Mouse (Mus musculus): ENCODE data around the gene Ddb2.
A peak's percentile ranks its signal among the peaks of the same experiment; 100 is the strongest.

Gene Ddb2

DNA sequence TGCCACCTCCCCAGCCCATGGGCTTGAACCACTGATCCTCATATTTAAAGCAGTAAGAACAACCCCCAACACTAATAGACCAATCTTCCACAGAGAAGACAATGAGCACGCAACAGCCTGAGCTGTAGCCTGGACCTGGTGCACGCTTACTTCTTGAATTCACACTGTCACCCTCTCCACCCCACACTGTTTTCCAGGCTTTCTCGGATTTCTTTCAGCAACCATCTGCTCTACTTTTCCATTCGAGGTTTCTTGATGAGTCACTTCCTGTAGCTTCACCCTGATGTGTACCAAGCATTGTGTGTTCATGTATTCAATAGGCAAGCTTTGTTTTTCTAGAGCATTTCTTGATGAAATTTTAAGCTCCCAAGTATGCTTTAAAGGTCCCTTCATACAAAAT is 49.4 kb downstream of the Ddb2 start:
- no peak for DNase-seq (ENCODE audit: low read depth)

DNA sequence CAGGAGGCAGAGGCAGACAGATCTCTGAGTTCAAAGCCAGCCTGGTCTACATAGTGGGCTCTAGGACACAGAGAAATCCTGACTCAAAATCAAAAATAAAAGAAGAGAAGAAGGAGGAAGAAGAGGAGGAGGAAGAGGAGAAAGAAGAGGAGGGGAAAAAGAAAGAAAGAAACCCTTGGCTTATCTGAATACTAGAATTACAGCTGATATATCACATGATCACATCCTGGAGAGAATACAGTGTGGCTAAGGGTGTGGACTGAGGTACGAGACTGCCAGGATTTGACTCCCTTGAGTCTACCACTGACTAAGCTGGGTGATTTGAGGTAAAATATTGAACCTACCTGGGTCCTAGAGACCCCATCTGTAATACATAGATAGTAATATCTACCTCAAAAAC is 50.6 kb downstream of the Ddb2 start:
- DNase-seq (ENCODE audit: low read depth), result no peak

DNA sequence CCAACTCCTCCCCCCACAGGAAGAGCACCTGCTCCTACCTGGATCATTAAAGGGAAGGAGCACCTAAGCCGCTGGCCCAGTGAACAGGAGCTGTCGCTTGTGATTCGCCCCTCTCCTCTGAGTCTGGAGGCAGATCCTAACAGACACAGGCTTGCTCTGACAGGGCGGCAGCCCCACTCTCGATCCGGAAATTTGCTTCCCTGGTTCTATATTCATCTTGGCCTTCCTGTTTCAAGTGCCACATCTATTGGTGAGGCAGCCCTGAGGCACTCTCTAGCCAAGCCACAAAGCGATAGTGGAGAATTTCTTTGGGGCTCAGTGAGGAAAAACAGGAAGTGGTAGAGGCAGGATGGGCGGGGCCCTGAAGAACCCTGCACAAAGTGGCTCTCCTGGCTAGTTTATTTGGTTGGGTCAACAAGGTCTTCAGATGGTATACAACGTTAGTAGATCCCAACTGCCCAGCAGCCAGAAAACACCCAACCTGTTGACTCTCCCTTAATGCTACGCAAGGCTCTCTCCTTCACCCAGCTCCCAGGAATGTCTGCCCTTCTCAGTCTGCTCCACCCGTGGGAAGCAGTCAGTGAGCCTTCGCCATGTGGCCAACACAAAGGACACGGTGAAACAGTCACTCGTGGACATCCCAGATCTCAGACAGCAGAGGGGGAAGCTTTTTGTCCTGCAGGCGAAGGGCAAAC is 52.9 kb downstream of the Ddb2 start, which contains the start of gene Madd:
Gene Madd (minus strand): TSS at position 127 of the 695 bp plus-strand sequence.
- DNase-seq (ENCODE audit: low read depth), result no peak

DNA sequence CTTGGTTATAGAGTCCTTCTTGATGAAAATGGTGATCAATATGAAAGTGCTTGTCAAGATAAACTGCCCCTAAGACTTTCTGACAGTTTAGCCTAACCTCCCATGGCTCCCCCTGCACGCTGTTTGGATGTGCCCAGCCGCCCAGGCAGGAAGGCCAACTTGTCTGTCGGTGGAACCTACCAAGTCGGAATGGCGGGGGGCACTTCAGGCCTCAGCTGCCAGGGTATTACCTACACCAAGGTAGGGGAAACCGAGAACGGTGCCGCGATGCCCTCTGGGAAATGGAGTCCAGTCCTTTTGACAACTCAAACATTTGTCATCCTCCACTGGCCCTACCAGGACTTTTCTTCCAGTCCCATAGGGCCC is 53.7 kb downstream of the Ddb2 start:
- DNase-seq (ENCODE audit: low read depth), result peak; percentile 60

DNA sequence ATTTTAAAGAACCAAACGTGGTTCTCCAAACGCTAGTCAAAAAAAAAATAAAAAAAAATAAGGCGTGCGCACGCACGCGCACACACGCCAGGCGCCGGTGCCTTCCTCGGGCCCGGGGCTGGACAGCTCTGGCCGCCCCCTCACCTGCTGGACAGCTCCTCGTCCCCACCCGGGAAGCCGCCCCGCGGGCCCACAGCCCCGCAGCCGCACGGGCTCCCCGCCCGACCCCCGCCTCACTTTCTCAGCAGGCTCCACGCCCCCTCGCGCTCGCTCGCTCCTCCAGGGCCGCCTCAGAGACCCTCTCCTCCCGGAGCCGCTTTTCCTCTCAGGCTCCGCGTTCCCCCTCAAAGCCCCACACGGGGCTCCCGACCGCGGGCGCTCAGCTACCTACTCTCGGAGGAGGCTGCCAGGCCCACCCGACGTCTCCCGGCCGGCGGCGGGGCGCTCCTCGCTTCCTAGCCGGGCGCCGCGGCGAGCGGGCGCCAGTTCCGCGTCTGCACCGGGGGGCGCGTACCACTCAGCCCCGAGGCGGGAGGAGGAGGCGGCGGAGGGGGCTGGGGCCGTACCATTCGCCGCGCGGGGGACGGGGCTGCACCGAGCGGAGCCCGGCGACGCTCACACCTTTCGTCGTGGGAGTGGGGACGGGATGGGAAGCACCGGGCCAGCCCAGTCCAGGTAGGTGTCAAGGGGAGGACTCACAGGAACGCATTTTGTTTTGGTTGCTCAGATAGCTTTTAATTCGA is 54.2 kb downstream of the Ddb2 start:
- DNase-seq (ENCODE audit: low read depth), result no peak

DNA sequence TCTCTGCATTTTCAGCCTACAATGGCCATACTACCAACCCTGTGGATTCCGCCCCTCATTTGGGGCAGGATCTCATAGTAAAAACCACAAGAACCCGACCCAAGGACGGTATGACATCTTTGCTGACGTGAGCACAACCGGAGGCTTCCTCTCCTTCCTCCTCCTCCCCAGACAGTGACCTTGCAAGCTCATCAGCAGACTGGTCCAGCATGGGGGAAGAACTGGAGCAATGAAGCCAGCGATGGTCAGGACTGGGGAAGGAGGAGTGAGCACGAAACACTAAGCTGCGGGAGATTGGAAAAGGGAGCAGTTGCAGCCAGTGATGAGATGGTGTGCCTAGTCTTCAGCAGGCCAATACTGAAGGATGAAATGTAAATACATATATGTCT is 54.8 kb downstream of the Ddb2 start:
- DNase-seq (ENCODE audit: low read depth), result no peak

DNA sequence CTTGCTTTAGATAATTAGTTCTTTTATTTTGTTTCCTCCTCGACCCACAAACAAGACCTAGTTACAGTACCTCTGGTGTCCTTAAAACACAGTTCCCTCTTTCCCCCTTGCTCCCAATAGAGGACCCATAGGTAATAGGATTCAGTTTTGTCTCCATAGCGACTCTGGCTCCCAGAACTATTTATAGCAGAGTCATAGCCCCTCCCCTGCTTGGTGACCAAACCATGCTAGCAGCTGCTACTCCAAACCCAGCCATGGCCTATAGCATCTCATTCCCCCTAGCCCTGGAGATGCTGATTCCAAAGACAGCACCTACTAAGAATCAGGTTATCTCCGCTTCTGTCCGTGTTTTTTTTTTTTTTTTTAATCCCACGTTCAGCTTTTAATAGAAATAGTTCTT is 56.1 kb downstream of the Ddb2 start:
- no peak for DNase-seq (ENCODE audit: low read depth)

DNA sequence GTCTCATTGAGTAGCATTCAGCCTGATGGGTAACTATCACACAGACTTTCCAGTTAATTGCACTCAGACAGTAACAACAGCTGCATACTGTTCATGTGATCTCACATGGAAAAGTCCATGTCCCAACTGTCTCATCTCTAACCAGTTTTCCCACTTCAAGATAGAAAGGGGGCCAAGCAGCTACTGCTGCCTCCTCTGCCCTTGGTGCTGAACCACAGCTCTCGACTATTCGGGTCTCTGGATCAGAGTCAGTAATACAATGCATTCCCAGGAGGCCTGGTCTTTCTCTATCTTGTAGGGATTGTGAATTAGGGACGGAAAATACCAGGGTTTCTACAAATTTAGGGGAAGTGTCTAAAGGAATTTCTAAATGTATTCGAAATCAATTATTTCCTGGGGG is 57.0 kb downstream of the Ddb2 start:
- DNase-seq (ENCODE audit: low read depth), result no peak

DNA sequence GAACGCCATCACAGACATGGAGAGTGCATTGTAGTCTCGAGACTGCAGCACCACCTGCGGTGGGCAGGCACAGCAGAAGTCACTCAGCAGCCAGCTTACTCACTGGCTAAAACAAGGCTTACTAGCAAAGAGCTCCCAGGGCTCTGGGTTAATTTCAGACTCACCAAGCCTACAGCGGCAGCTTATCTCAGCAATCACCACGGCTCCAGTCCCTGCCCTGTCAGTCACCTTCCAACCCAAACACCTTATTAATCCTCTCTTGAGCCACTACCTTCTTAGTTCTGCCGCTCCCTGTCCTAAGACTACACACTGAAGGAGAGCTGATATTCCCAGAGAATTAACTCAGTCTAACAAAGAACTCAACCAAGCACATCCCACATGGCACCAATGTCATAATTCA is 60.5 kb downstream of the Ddb2 start:
- DNase-seq (ENCODE audit: low read depth), result no peak

DNA sequence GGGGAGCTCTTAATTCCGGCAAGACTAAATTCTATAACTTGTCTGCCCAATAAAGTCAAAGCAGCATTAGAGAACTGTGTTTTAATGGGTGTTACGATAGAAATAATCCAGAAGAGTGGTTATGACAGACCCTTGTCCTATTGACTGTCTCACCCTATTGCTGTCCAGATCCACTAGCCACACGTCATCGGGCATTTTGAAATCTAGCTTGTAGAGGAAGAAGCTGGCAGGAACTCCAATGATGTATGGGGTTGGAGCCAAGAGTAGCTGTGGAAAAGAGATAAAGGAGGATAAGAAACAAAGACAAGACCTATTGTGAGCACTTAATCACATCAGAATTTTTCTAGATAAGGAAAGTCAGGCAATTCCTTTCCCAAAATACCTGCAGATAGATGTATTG is 61.3 kb downstream of the Ddb2 start:
- DNase-seq (ENCODE audit: low read depth), result no peak

DNA sequence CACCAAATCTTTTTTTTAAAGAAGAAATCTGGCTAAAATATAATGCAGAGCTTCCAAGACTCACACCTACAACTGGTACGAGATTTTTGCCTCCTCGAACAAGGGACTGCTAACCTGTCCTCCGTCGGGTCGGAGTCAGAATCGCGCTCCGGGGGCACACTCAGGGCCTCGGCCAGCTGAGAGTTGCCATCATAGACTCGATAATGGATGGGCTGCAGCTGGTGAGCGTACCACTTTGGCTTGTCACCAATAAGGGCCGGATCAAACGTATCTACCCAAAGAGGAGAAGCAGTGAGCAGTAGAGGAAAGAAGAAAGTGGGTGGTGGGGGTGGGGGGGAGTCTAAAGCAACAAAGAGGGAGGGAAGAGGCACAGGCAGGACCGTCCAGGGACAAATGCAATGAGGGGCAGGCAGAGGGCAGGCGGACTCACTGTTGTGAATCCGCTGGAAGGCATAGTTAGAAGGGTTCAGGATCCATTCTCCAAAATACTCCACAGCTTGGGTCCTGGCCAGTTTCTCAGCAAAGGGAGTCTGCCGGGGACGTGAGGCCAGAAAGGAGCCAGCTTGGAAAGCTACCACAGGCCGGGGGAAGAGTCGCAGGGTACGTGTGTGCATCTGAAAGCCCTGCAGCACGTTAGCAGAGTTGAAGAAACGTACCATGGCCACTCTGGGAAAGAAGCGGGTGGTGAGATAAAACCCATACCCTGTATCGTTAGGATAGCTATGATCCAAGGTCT is 67.0 kb downstream of the Ddb2 start:
- DNase-seq (ENCODE audit: low read depth), result no peak

DNA sequence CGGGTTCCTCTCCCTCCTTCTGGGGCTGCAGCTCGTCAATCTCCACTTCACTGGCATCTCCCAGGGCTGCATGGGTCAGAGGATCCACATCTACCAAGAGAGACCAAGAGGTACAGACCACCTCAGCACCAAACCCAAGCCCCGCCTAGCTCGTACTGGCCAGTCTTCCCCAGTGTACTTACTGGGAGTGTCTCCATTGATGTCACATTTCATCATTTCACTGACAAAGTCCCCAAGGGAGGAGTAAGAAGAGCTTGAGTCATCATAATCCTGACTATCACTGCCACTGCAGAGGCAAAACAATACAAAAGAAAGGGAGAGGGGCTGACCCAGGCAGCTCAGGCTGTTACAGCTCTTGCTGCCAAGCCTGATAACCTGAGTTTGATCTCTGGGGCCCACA is 69.2 kb downstream of the Ddb2 start:
- no peak for DNase-seq (ENCODE audit: low read depth)

DNA sequence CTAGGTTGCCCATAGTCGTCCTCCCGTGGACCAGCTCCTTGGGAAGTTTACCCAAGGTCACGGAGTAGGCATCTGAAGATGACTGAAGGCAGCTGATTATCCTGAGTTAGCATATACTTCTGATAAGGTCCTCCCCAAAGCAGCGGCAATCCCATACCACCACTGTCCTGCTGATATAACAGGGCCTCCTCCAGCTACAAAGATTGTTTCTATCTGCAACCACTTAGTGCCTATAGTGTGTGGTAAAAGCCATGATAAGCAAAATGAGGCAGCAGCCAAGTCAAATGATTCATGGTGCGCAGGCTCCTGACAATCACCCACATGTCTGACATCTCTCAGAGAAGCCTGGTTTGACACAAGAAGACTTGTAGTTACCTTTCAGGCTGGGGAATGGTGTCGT is 71.8 kb downstream of the Ddb2 start:
- no peak for DNase-seq (ENCODE audit: low read depth)

DNA sequence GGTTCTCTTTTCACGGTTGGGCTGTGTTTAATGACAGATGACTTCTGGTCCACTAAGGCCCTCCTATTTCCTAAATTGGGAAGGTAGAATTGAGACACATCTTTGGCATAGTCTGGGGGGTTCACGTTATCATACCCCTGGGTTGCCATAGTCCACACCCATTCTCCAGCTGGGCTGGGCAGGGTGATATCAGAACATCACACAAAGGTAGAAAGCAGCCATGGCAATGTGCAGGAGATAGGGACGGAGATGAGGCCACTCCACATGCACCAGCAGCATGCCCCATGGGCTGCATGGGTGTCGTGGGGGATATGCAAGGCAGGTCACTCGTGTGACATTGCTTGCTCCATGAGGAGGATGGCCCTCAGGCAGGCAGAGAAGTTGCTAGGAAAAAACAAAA is 73.2 kb downstream of the Ddb2 start:
- DNase-seq (ENCODE audit: low read depth), result no peak

DNA sequence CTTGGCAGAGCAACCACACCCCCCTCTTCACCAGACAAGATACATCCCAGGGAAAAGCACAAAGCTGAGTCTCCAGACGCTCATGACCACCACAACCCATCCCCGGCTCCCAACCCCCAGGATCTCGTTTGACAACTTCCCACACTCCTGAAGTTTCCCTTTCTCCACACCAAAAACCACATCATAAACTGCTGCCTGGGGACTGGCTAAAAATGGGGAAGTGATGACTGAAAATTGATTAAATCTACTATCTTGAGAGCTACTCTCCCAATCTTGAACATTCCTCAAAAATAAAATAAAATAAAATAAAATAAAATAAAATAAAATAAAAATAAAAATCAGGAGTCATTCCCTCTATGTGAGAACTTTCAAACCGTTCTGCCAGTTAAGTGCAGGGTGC is 73.8 kb downstream of the Ddb2 start:
- DNase-seq (ENCODE audit: low read depth), result no peak

Data from fibroblast of lung, adult 2 months (primary cell).